Mouse (Mus musculus) heart, postnatal 0 days (tissue): Measurements from ENCODE around the gene Atad5. TPM values are rescaled to one million over a fixed set of nuclear protein-coding genes. Genes with fewer than 3 reads are reported as not detected.

ENCODE experiments used
- ATAC-seq: fragments of 200-750 bp; cut with Nextera tagmentation; 2 replicates; pipeline ENCODE4 v1.8.0; 2017; ENCODE audit warnings: low read depth, moderate number of reproducible peaks, moderate library complexity; ENCODE audit not compliant: insufficient read depth
- DNase-seq: peaks from one replicate; pipeline ENCODE4 v3.0.0-alpha.2; 2016; ENCODE audit warnings: low spot score
- H3K27ac ChIP-seq: fragments of 300-500 bp; sonication (generic); 2 replicates; pipeline ENCODE4 v1.5.1; 2014; ENCODE audit warnings: low read depth, mild to moderate bottlenecking
- H3K27me3 ChIP-seq: fragments of 300-500 bp; sonication (generic); 2 replicates; pipeline ENCODE4 v1.6.1; 2014; ENCODE audit warnings: low read length, mixed read lengths; ENCODE audit not compliant: control insufficient read depth, insufficient read depth
- H3K36me3 ChIP-seq: fragments of 300-500 bp; sonication (generic); replicated peaks from 2 replicates; pipeline ENCODE4 v1.6.1; 2014; ENCODE audit warnings: low read length, mixed read lengths; ENCODE audit not compliant: control insufficient read depth, insufficient read depth
- H3K4me1 ChIP-seq: fragments of 300-500 bp; sonication (generic); 2 replicates; pipeline ENCODE4 v1.6.1; 2014; ENCODE audit warnings: antibody characterized with exemption; ENCODE audit not compliant: control insufficient read depth, insufficient read depth
- H3K4me2 ChIP-seq: fragments of 300-500 bp; sonication (generic); 2 replicates; pipeline ENCODE4 v1.6.1; 2014; ENCODE audit warnings: low read depth, mild to moderate bottlenecking, low read length, moderate library complexity
- H3K4me3 ChIP-seq: fragments of 300-500 bp; sonication (generic); 2 replicates; pipeline ENCODE4 v1.5.1; 2014; ENCODE audit warnings: low read depth, low read length
- H3K9ac ChIP-seq: fragments of 300-500 bp; sonication (generic); replicated peaks from 2 replicates; pipeline ENCODE4 v1.6.1; 2014; ENCODE audit warnings: low read depth, low read length, mixed read lengths
- H3K9me3 ChIP-seq: fragments of 300-500 bp; sonication (generic); replicated peaks from 2 replicates; pipeline ENCODE4 v1.6.1; 2016; ENCODE audit warnings: low read length; ENCODE audit not compliant: control insufficient read depth
- CTCF ChIP-seq: IDR thresholded peaks from 2 replicates; pipeline ENCODE4 v1.5.1; 2016; ENCODE audit warnings: antibody characterized with exemption, control low read depth, low read depth
- EP300 ChIP-seq: IDR thresholded peaks from 2 replicates; pipeline ENCODE4 v1.6.1; 2016; ENCODE audit warnings: antibody characterized with exemption, low read depth
- WGBS: fragments of 180-500 bp; shearing (Covaris S2); extraction: QIAGEN DNeasy Blood & Tissue Kit; methylation state at CpG from one replicate; pipeline ENCODE4 v1.1.7; 2014; 5-methylcytosine and 5-hydroxymethylcytosine counted together
- polyA plus RNA-seq: library from polyadenylated mRNA; unstranded; fragments of >200 nt; fragmentation: Nextera tagmentation; extraction: Ambion mirVana; gene quantifications from 2 replicates; pipeline ENCODE4 v1.2.1, GENCODE M21; 2015
- total RNA-seq: library from RNA; depleted of rRNA; stranded (reverse); fragments of >200 nt; gene quantifications from 2 replicates; pipeline ENCODE4 v1.2.3, GENCODE M21; 2014; ENCODE audit warnings: low replicate concordance

The Atad5 gene
- total and polyA plus RNA-seq, 2 experiments from 2014 or later, result 1.5 to 4.2 TPM

DNA sequence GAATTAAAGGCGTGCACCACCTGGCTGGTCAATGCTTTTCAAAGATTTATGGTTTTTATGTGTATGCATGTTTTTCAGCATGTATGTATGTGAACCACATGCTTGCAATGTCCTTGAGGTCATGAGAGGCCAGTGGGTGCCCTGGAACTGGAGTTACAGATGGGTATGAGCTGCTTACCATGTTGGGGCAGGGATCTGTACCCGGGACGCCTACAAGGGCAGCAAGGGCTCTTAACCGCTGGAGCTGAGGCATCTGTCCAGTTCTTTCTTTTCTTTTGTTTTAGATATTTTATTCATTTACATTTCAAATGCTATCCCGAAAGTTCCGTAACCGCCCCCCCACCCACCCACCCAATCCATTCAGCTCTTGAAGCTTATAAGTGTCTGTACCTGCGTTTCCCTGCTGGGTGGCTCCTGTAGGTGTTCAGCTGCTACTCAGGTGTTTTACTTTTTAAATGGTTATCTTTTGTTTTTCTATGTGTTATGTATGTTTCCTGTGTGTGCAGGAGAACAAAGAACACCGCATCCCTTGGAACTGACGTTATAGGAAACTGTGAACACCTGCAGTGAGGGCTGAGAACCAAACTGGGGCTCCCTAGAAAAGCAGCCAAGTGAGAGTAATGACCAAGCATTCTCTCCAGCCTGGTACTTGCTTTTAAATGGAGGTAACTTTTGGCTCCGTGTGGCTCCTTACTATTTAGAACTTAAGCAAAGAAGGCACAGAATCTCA is 46.9 kb downstream of the Atad5 start:
- 90% methylated on average over 11 of the region's 11 CpGs for WGBS
- no peaks in the 10 kb centered on the region for H3K27me3 ChIP-seq
- peak overlapping the region; percentile 51; the same call in 1 of the 2 replicates for H3K27ac ChIP-seq
- no peak overlapping the region for H3K4me3 ChIP-seq
- H3K36me3 ChIP-seq, result peaks cover 59% of the 10 kb centered on the region
- H3K9me3 ChIP-seq, result no peaks in the 10 kb centered on the region
- DNase-seq, result no peak
- ATAC-seq, result no peak
- no peaks in the 10 kb centered on the region for H3K4me1 ChIP-seq
- no peak overlapping the region for H3K4me2 ChIP-seq
- no peak for TF ChIP-seq EP300
- TF ChIP-seq CTCF, result no peak
- H3K9ac ChIP-seq, result no peak overlapping the region

- H3K9me3 ChIP-seq, result no peaks in the 10 kb centered on the region
- no peak for DNase-seq
- no peaks in the 10 kb centered on the region for H3K4me1 ChIP-seq
- no peak overlapping the region for H3K4me2 ChIP-seq
- H3K27me3 ChIP-seq, result no peaks in the 10 kb centered on the region
- no peak overlapping the region for H3K9ac ChIP-seq
- TF ChIP-seq EP300 (no peak), CTCF (no peak)
- no peak for ATAC-seq
- WGBS, result 85% methylated on average over 13 of the region's 13 CpGs
- H3K36me3 ChIP-seq, result peaks cover 55% of the 10 kb centered on the region
- no peak overlapping the region for H3K27ac ChIP-seq
- no peak overlapping the region for H3K4me3 ChIP-seq
These were observed 47.6 kb downstream of the Atad5 start for GRCm38 (mm10) chr11:80136786-80137185.

DNA sequence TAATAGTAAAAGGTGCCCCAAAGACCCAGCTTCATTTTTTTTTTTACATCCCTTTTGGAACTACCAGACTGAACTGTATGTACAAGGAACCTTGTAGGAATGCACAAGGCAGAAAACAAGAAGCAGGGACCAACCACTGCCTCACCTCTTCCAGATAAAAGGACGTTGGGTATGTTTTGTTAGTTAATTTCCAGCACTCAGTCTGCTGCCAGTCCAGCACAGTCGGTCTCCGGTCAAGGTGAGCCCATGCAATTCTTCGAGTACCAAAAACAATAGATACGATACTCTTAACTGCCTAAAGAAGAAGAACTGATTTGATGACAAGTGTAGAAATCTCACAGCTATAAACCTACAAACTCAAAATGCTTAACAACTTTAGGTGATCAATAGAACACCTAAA is 48.6 kb downstream of the Atad5 start:
- Histone ChIP-seq H3K27ac (no peak overlapping the region), H3K9me3 (no peaks in the 10 kb centered on the region), H3K36me3 (peaks cover 46% of the 10 kb centered on the region), H3K4me3 (no peak overlapping the region), H3K9ac (no peak overlapping the region), H3K27me3 (no peaks in the 10 kb centered on the region), H3K4me1 (peaks cover 3% of the 10 kb centered on the region; the same call in 1 of the 2 replicates), H3K4me2 (no peak overlapping the region)
- ATAC-seq (no peak), DNase-seq (no peak)
- 85% methylated on average over 5 of the region's 5 CpGs for WGBS
- TF ChIP-seq CTCF (no peak), EP300 (no peak)

DNA sequence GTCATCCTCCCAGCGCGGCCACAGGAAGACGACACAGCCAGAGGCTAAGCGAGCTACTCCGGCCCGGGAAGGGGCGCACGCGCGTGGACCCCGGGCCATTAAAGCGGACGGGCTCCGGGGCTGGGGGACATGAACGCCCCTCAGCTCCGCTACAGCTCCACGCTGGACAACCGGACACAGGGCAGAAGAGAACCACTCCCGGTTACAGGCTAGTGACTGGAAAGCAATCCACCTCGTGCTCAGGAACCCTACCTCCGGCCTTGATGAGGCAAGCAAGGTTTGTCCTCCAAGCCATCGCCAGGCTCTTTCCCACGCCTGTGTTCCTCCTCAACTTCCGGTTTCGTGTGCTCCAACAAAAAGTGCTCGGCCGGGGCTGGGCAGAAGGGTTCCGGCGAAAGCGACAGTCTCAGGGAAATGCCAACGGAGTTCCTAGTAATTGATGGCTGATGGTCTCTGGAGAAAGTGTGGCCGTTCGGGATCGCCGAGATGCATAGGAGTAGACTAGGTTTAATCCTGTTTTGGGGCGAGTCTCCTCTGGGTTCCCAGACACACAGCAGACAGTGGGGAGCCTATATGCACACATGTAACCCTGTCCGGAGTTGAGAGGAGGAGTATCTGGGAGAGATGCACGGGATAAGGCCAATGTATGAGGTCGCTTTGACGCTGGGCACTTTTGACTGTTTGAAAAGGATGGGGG is 52.8 kb downstream of the Atad5 start, which contains the start of gene Tefm:
TSS of gene Tefm (minus strand) at position 351 of the 697 bp plus-strand sequence.
- Histone ChIP-seq H3K4me2 (peak within 1 kb of the TSS; percentile 69), H3K4me1 (peaks cover 6% of the 10 kb centered on the region; the same call in 1 of the 2 replicates), H3K36me3 (0 out of 2 replicates have a peak, but pooled peaks cover 24% of the 10 kb centered on the region), H3K27ac (peak within 1 kb of the TSS; percentile 84), H3K9me3 (no peaks in the 10 kb centered on the region), H3K4me3 (peak within 1 kb of the TSS; percentile 73), H3K9ac (peak within 1 kb of the TSS; percentile 80), H3K27me3 (no peaks in the 10 kb centered on the region)
- no peak for TF ChIP-seq CTCF
- 0 out of 2 replicates have a peak, but pooled peaks have one; percentile 17 for TF ChIP-seq EP300
- WGBS, result under 1% methylated on average over 40 of the region's 40 CpGs
- ATAC-seq, result peak; percentile 94
- DNase-seq, result peak; percentile 75

DNA sequence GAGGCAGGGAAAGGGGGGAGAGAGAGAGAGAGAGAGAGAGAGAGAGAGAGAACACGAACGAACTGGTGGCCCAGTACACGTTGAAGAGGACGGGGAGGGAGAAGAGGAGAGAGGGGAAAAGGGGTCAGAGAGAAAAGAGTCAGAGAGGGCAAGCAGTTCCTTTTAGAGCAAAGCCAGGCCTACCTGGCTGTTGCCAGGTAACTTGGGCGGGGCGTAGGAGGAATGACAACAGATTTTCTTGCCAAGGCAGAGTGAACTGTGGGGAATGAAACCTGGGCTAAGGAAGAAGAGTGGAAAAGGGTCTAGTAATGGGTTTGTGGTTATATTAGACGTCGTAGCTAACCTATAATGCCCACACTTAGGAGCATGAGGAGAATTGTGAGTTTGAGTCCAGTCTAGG is 53.7 kb downstream of the Atad5 start:
- Histone ChIP-seq H3K4me1 (peaks cover 6% of the 10 kb centered on the region; the same call in 1 of the 2 replicates), H3K27me3 (no peaks in the 10 kb centered on the region), H3K4me3 (peak overlapping the region; percentile 73), H3K9me3 (no peaks in the 10 kb centered on the region), H3K36me3 (0 out of 2 replicates have a peak, but pooled peaks cover 20% of the 10 kb centered on the region), H3K4me2 (peak overlapping the region; percentile 69), H3K9ac (0 out of 2 replicates have a peak overlapping the region, but pooled peaks have one; percentile 80), H3K27ac (0 out of 2 replicates have a peak overlapping the region, but pooled peaks have one; percentile 84)
- ATAC-seq (no peak), DNase-seq (no peak)
- WGBS, result 42% methylated on average over 8 of the region's 8 CpGs
- TF ChIP-seq EP300 (no peak), CTCF (no peak)
